Mouse (Mus musculus): ENCODE data around the gene Slc15a5. TPM values are rescaled to one million over a fixed set of nuclear protein-coding genes. Genes with fewer than 3 reads are reported as not detected.

Gene Slc15a5
- polyA plus RNA-seq, 1 experiment = 0.20 TPM

GRCm38 (mm10) chr6:138073540-138073939 lies 6.2 kb downstream of the Slc15a5 start:
- H3K4me3 ChIP-seq (ENCODE audit: control insufficient read depth, low read depth, low read length) = no peak overlapping the region

GRCm38 (mm10) chr6:138072963-138073339 lies 6.8 kb downstream of the Slc15a5 start:
- Histone ChIP-seq H3K4me1 (ENCODE audit: control insufficient read depth, insufficient read depth, low read length) (no peaks in the 10 kb centered on the region), H3K36me3 (ENCODE audit: control insufficient read depth, insufficient read depth, low read length) (no peaks in the 10 kb centered on the region), H3K27ac (ENCODE audit: control insufficient read depth, insufficient read depth, low read depth, low read length) (no peak overlapping the region), H3K4me3 (ENCODE audit: control insufficient read depth, low read depth, low read length) (no peak overlapping the region), H3K27me3 (ENCODE audit: control insufficient read depth, insufficient read depth, low read length) (no peaks in the 10 kb centered on the region)
- no peak for TF ChIP-seq CTCF (IDR thresholded peaks at IDR 0.05; ENCODE audit: control insufficient read depth, insufficient read depth, insufficient replicate concordance, low read depth, low read length)
- TF ChIP-seq POLR2A (IDR thresholded peaks at IDR 0.05; ENCODE audit: control insufficient read depth, low read depth, low read length) = no peak

More at GRCm38 (mm10) chr6:138073540-138073939, 6.2 kb downstream of the Slc15a5 start:
- no peaks in the 10 kb centered on the region for H3K27me3 ChIP-seq (ENCODE audit: control insufficient read depth, insufficient read depth, low read length)
- H3K4me1 ChIP-seq (ENCODE audit: control insufficient read depth, insufficient read depth, low read length) = no peaks in the 10 kb centered on the region
- H3K27ac ChIP-seq (ENCODE audit: control insufficient read depth, insufficient read depth, low read depth, low read length) = no peak overlapping the region
- no peaks in the 10 kb centered on the region for H3K36me3 ChIP-seq (ENCODE audit: control insufficient read depth, insufficient read depth, low read length)
- TF ChIP-seq CTCF (IDR thresholded peaks at IDR 0.05; ENCODE audit: control insufficient read depth, insufficient read depth, insufficient replicate concordance, low read depth, low read length) (no peak), POLR2A (IDR thresholded peaks at IDR 0.05; ENCODE audit: control insufficient read depth, low read depth, low read length) (no peak)

GRCm38 (mm10) chr6:138072110-138072962 lies 7.4 kb downstream of the Slc15a5 start:
- Histone ChIP-seq H3K27me3 (ENCODE audit: control insufficient read depth, insufficient read depth, low read length) (no peaks in the 10 kb centered on the region), H3K4me1 (ENCODE audit: control insufficient read depth, insufficient read depth, low read length) (no peaks in the 10 kb centered on the region), H3K36me3 (ENCODE audit: control insufficient read depth, insufficient read depth, low read length) (no peaks in the 10 kb centered on the region), H3K27ac (ENCODE audit: control insufficient read depth, insufficient read depth, low read depth, low read length) (no peak overlapping the region), H3K4me3 (ENCODE audit: control insufficient read depth, low read depth, low read length) (no peak overlapping the region)
- TF ChIP-seq CTCF (IDR thresholded peaks at IDR 0.05; ENCODE audit: control insufficient read depth, insufficient read depth, insufficient replicate concordance, low read depth, low read length) (no peak), POLR2A (IDR thresholded peaks at IDR 0.05; ENCODE audit: control insufficient read depth, low read depth, low read length) (no peak)

GRCm38 (mm10) chr6:138071505-138072107 lies 8.1 kb downstream of the Slc15a5 start:
- no peak overlapping the region for H3K4me3 ChIP-seq (ENCODE audit: control insufficient read depth, low read depth, low read length)
- no peaks in the 10 kb centered on the region for H3K27me3 ChIP-seq (ENCODE audit: control insufficient read depth, insufficient read depth, low read length)
- H3K36me3 ChIP-seq (ENCODE audit: control insufficient read depth, insufficient read depth, low read length) = no peaks in the 10 kb centered on the region
- no peaks in the 10 kb centered on the region for H3K4me1 ChIP-seq (ENCODE audit: control insufficient read depth, insufficient read depth, low read length)
- peak overlapping the region; percentile 29; the same call in 1 of the 2 replicates for H3K27ac ChIP-seq (ENCODE audit: control insufficient read depth, insufficient read depth, low read depth, low read length)
- no peak for TF ChIP-seq POLR2A (IDR thresholded peaks at IDR 0.05; ENCODE audit: control insufficient read depth, low read depth, low read length)
- TF ChIP-seq CTCF (IDR thresholded peaks at IDR 0.05; ENCODE audit: control insufficient read depth, insufficient read depth, insufficient replicate concordance, low read depth, low read length) = no peak

GRCm38 (mm10) chr6:138070720-138071504 lies 8.8 kb downstream of the Slc15a5 start:
- no peak overlapping the region for H3K27ac ChIP-seq (ENCODE audit: control insufficient read depth, insufficient read depth, low read depth, low read length)
- H3K4me3 ChIP-seq (ENCODE audit: control insufficient read depth, low read depth, low read length) = no peak overlapping the region
- H3K36me3 ChIP-seq (ENCODE audit: control insufficient read depth, insufficient read depth, low read length) = no peaks in the 10 kb centered on the region
- TF ChIP-seq POLR2A (IDR thresholded peaks at IDR 0.05; ENCODE audit: control insufficient read depth, low read depth, low read length) (no peak), CTCF (IDR thresholded peaks at IDR 0.05; ENCODE audit: control insufficient read depth, insufficient read depth, insufficient replicate concordance, low read depth, low read length) (no peak)
- H3K4me1 ChIP-seq (ENCODE audit: control insufficient read depth, insufficient read depth, low read length) = no peaks in the 10 kb centered on the region
- H3K27me3 ChIP-seq (ENCODE audit: control insufficient read depth, insufficient read depth, low read length) = no peaks in the 10 kb centered on the region

GRCm38 (mm10) chr6:138069921-138070320 lies 9.8 kb downstream of the Slc15a5 start:
- Histone ChIP-seq H3K4me3 (ENCODE audit: control insufficient read depth, low read depth, low read length) (no peak overlapping the region), H3K27me3 (ENCODE audit: control insufficient read depth, insufficient read depth, low read length) (no peaks in the 10 kb centered on the region), H3K4me1 (ENCODE audit: control insufficient read depth, insufficient read depth, low read length) (no peaks in the 10 kb centered on the region), H3K36me3 (ENCODE audit: control insufficient read depth, insufficient read depth, low read length) (no peaks in the 10 kb centered on the region), H3K27ac (ENCODE audit: control insufficient read depth, insufficient read depth, low read depth, low read length) (no peak overlapping the region)
- no peak for TF ChIP-seq CTCF (IDR thresholded peaks at IDR 0.05; ENCODE audit: control insufficient read depth, insufficient read depth, insufficient replicate concordance, low read depth, low read length)
- TF ChIP-seq POLR2A (IDR thresholded peaks at IDR 0.05; ENCODE audit: control insufficient read depth, low read depth, low read length) = no peak

- TF ChIP-seq CTCF (IDR thresholded peaks at IDR 0.05; ENCODE audit: control insufficient read depth, insufficient read depth, insufficient replicate concordance, low read depth, low read length) (no peak), POLR2A (IDR thresholded peaks at IDR 0.05; ENCODE audit: control insufficient read depth, low read depth, low read length) (no peak)
- H3K4me3 ChIP-seq (ENCODE audit: control insufficient read depth, low read depth, low read length) = no peak overlapping the region
- peaks cover 7% of the 10 kb centered on the region for H3K4me1 ChIP-seq (ENCODE audit: control insufficient read depth, insufficient read depth, low read length)
- H3K27me3 ChIP-seq (ENCODE audit: control insufficient read depth, insufficient read depth, low read length) = no peaks in the 10 kb centered on the region
- no peaks in the 10 kb centered on the region for H3K36me3 ChIP-seq (ENCODE audit: control insufficient read depth, insufficient read depth, low read length)
- H3K27ac ChIP-seq (ENCODE audit: control insufficient read depth, insufficient read depth, low read depth, low read length) = no peak overlapping the region
Measured at GRCm38 (mm10) chr6:138055572-138055971, 24.1 kb downstream of the Slc15a5 start.
